Mouse (Mus musculus) hindbrain, embryonic 10.5 days (tissue): ENCODE results near the gene Pkm. TPM values are rescaled to one million over a fixed set of nuclear protein-coding genes. Genes with fewer than 3 reads are reported as not detected.
A peak's percentile ranks its signal among the peaks of the same experiment; 100 is the strongest.

Experiments used
- DNase-seq: peaks from one replicate; pipeline ENCODE4 v3.0.0-alpha.2; 2017; ENCODE audit warnings: low spot score
- H3K27ac ChIP-seq: fragments of 300-500 bp; sonication (generic); 2 replicates; pipeline ENCODE4 v1.5.1; 2016; ENCODE audit warnings: mild to moderate bottlenecking, moderate library complexity
- H3K27me3 ChIP-seq: fragments of 300-500 bp; sonication (generic); 2 replicates; pipeline ENCODE4 v1.6.1; 2016; ENCODE audit warnings: mild to moderate bottlenecking; ENCODE audit not compliant: poor library complexity, insufficient read depth, severe bottlenecking
- H3K36me3 ChIP-seq: fragments of 300-500 bp; sonication (generic); 2 replicates; pipeline ENCODE4 v1.6.1; 2016; ENCODE audit warnings: mild to moderate bottlenecking, moderate library complexity
- H3K4me1 ChIP-seq: fragments of 300-500 bp; sonication (generic); replicated peaks from 2 replicates; pipeline ENCODE4 v1.6.1; 2016; ENCODE audit warnings: mild to moderate bottlenecking
- H3K4me3 ChIP-seq: fragments of 300-500 bp; sonication (generic); 2 replicates; pipeline ENCODE4 v1.5.1; 2016; ENCODE audit warnings: mild to moderate bottlenecking, moderate library complexity
- H3K9me3 ChIP-seq: fragments of 300-500 bp; sonication (generic); 2 replicates; pipeline ENCODE4 v1.6.1; 2016; ENCODE audit warnings: mild to moderate bottlenecking, moderate library complexity
- WGBS: fragments of 180-500 bp; shearing (Covaris S2); methylation state at CpG from one replicate; pipeline ENCODE4 v1.1.7; 2016; 5-methylcytosine and 5-hydroxymethylcytosine counted together
- polyA plus RNA-seq: library from polyadenylated mRNA; unstranded; fragments of >200 nt; fragmentation: Nextera tagmentation; extraction: Ambion mirVana; gene quantifications from 2 replicates; pipeline ENCODE4 v1.2.1, GENCODE M21; 2016

Pkm gene
- polyA plus RNA-seq, 1 experiment from 2014 or later: 2,690 TPM

DNA sequence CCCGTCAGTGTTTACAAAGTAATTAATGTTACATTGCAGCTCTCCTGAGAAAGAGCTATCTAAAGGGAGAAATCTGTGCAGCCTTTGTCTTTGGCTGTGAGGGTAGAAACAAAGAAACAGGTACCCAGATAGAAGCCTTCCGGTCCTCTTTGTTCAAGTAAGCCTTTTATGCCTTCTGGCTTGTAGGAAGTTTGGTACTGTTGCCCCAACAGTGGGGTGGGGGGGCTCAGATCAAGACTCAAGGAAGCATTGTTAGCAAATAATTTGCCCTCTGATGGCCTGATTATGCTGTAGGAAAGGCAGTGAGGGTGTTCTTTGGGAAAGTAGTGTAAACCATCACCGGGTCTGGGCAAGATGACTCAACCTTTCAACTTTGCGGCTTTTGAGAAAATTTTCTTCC is 2.0 kb downstream of the Pkm start:
- DNase-seq: no peak
- Histone ChIP-seq H3K4me1 (peaks cover 60% of the 10 kb centered on the region), H3K4me3 (peak overlapping the region; percentile 95), H3K36me3 (peaks cover 46% of the 10 kb centered on the region), H3K9me3 (no peaks in the 10 kb centered on the region), H3K27me3 (no peaks in the 10 kb centered on the region), H3K27ac (peak overlapping the region; percentile 100)
- 7% methylated on average over 4 of the region's 4 CpGs for WGBS

DNA sequence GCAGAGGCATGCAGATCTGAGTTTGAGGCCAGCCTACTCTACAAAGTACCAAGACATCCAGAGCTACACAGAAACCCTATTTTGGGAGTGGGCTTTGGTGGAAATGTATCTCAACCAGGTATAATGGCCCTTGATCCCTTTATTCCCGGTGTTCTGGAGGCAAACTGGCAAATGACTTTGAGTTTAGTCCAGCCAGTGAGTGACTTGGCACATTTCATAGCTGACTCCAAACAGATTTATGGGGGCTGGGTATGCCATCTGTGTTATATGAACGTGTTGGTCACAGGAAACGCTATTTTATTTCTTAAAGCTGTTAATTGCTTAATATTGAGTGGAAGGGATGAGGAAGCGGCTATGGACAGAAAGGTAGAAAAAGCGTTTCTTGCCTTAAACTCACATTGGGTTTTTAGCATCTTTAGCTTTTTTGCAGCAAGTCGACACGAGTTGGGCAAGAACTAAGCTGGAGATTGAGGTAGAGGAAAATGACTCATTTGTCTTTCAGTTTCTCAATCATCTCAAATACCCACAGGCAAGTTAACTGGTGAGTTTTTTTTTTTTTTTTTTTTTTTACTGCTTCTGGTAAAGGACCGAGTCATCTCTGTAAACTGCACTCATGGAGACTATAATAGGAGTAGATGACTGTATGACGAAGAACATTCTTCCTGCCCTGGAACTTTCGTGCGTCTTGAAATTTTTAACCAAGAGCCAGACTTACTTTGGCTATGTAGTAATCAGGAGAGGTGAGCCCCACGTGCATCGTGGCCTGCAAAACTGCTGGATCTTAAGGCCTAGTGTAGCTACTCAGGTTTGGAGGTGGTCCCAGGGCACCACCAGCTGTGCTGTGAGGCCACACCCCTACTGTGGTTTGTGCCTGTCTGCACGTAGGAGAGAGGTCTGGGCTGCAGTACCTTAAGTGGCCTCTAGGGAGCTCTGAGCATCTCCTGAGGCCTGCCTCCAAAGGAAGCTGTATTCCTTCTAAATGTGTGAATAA is 3.2 kb downstream of the Pkm start:
- H3K27ac ChIP-seq: peak overlapping the region; percentile 100
- peak; percentile 89 for DNase-seq
- no peaks in the 10 kb centered on the region for H3K27me3 ChIP-seq
- H3K4me3 ChIP-seq: peak overlapping the region; percentile 95
- H3K9me3 ChIP-seq: no peaks in the 10 kb centered on the region
- H3K36me3 ChIP-seq: peaks cover 58% of the 10 kb centered on the region
- WGBS: 29% methylated on average over 14 of the region's 14 CpGs
- H3K4me1 ChIP-seq: peaks cover 69% of the 10 kb centered on the region

DNA sequence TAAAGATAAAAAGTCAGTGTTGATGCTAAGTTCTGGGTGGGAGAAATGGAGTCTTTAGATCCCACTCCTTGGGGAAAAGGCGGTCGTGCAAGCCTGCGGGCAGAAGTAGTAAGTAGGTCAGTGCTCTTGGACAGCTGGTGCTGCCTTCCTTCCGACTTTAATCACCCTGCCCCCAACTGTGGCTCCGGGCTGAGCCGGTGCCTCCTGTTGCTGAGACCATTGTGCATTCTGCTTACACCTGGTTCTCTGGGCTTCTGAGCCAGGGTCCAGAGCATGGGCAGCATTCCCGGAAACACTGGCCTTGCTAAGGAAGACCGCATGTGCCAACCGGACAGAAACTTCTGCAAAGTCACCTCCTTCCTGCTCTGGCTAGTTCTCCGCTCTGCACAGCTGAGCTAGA is 4.3 kb downstream of the Pkm start:
- Histone ChIP-seq H3K27me3 (no peaks in the 10 kb centered on the region), H3K36me3 (peaks cover 69% of the 10 kb centered on the region), H3K4me3 (peak overlapping the region; percentile 95), H3K27ac (peak overlapping the region; percentile 100), H3K4me1 (peaks cover 65% of the 10 kb centered on the region), H3K9me3 (no peaks in the 10 kb centered on the region)
- no peak for DNase-seq
- 68% methylated on average over 10 of the region's 10 CpGs for WGBS

DNA sequence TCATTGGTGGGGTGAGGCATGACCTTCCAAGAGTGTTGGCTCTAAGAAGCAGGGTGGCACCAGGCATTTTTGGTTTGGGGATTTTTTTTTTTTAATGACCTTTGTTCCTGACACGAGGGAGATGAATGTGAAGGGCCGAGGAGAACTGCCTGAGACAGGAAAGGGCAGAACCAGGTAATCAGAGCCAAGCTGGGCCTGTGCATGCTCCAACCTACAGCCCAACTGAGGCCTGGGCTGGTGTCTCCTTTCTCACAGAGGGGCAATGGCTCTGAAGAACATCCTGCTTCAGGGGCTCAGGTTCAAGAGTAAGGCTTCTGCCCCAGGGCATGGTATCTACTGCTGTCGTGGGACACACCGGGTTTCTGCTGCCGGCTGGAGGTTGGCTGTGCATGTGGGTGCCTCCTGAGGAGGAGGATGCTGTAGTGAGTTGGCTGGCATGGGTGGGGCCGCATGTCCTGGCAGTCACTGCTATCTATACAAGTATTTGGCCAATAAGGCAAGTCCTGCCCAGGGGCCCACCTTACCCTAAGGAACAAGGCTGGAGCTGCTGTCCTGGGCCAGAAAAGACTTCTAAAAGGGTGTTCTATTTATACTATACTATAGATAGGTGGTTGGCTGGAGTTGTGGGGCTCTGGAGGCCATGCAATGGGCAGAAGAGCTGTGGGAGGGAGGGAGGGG is 5.3 kb downstream of the Pkm start:
- H3K27ac ChIP-seq: peak overlapping the region; percentile 20; the same call in 1 of the 2 replicates
- peaks cover 60% of the 10 kb centered on the region for H3K4me1 ChIP-seq
- WGBS: 67% methylated on average over 6 of the region's 6 CpGs
- peaks cover 79% of the 10 kb centered on the region for H3K36me3 ChIP-seq
- DNase-seq: no peak
- peak overlapping the region; percentile 32 for H3K4me3 ChIP-seq
- no peaks in the 10 kb centered on the region for H3K27me3 ChIP-seq
- H3K9me3 ChIP-seq: no peaks in the 10 kb centered on the region

DNA sequence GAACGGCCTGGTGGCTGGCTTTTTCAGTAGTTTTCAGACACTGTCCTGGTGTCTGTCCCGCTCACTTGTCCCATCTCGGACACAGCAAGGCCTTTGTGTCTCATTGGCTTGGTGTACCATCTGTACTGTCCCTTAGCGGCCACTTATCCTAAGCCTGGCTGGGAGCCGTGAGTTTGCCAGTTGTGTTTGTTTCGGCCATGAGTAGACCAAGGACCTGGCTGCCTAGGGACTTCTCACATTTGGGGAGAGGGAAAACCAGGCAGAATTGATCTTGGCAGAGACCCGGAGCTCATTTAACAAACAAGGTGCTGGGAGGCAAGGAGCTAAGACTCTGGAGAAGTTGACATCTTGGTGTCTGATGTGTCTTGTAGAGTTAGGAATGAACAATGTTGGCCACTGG is 7.1 kb downstream of the Pkm start:
- H3K9me3 ChIP-seq: no peaks in the 10 kb centered on the region
- DNase-seq: no peak
- H3K27me3 ChIP-seq: no peaks in the 10 kb centered on the region
- H3K4me1 ChIP-seq: peaks cover 58% of the 10 kb centered on the region
- H3K4me3 ChIP-seq: no peak overlapping the region
- 89% methylated on average over 7 of the region's 7 CpGs for WGBS
- no peak overlapping the region for H3K27ac ChIP-seq
- H3K36me3 ChIP-seq: peaks cover 97% of the 10 kb centered on the region

DNA sequence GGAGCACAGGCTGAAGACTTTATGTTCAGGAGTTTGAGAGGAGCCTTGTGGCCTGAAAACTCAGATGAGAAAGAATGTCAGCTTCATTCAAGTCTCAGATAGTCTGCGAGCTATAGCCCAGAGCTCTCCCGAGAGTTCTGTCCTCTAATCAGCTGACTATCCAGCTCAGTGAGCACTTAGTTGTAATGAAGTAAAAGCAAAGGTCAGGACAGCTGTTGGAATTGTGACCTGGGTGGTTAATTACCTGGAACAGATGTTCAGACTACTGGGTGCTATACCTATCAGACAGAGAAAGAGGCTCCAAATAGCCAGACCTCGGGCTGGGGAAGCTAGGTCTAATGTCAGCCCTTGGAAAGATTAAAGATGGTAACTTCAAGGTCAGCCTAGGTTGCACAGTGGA is 7.8 kb downstream of the Pkm start:
- H3K27ac ChIP-seq: no peak overlapping the region
- peaks cover 50% of the 10 kb centered on the region for H3K4me1 ChIP-seq
- H3K36me3 ChIP-seq: peaks cover 99% of the 10 kb centered on the region
- no peaks in the 10 kb centered on the region for H3K9me3 ChIP-seq
- no peak for DNase-seq
- no peaks in the 10 kb centered on the region for H3K27me3 ChIP-seq
- no peak overlapping the region for H3K4me3 ChIP-seq
- 72% methylated on average over 3 of the region's 3 CpGs for WGBS

DNA sequence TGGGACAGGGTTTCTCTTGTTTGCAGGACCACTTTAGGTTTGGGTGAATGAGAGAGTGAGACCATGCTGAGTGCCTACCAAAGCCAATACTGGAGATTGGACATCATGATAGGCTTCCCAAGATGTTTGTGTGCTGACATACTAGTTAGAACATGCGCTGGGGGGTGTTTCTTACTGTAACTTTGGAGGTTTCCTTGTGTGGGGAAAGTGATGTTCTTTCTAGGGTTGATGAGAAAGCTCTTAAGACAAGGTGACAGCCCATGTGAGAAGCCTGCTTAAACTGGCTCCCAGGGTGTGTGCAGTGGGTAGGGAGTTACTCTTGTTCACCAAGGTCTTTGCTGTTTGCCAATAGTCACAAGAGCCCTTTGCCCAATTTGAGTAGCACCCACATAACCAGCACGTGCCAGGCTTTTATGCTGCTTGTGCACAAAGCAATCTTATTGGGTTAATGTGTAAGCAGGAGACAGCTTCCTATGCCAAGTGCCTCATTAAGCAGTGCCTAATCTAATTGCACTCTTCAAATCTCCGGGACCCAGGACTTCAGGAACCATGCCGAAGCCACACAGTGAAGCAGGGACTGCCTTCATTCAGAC is 8.6 kb downstream of the Pkm start:
- peaks cover 42% of the 10 kb centered on the region for H3K4me1 ChIP-seq
- no peak overlapping the region for H3K4me3 ChIP-seq
- H3K27ac ChIP-seq: no peak overlapping the region
- DNase-seq: no peak
- H3K9me3 ChIP-seq: no peaks in the 10 kb centered on the region
- 90% methylated on average over 4 of the region's 4 CpGs for WGBS
- H3K36me3 ChIP-seq: peaks cover 99% of the 10 kb centered on the region
- no peaks in the 10 kb centered on the region for H3K27me3 ChIP-seq

DNA sequence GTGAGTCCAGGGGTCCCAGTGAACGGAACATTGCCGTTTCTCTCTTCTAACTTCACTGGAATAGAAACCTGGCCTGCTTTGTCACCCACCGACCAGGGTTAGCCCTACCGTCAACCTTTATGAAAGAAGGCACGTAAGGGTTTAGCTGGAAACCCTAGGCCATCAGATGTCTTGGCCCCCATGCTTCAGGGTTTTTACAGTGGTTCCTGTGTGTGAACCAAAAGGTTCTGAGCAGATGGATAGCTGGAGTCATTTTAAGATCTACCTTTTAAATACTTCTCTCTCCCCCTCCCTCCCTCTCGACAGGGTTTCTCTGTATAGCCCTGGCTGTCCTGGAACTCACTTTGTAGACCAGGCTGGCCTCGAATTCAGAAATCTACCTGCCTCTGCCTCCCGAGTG is 9.8 kb downstream of the Pkm start:
- peaks cover 30% of the 10 kb centered on the region for H3K4me1 ChIP-seq
- 91% methylated on average over 8 of the region's 8 CpGs for WGBS
- H3K27ac ChIP-seq: no peak overlapping the region
- no peaks in the 10 kb centered on the region for H3K27me3 ChIP-seq
- peaks cover 99% of the 10 kb centered on the region for H3K36me3 ChIP-seq
- DNase-seq: no peak
- no peaks in the 10 kb centered on the region for H3K9me3 ChIP-seq
- no peak overlapping the region for H3K4me3 ChIP-seq

DNA sequence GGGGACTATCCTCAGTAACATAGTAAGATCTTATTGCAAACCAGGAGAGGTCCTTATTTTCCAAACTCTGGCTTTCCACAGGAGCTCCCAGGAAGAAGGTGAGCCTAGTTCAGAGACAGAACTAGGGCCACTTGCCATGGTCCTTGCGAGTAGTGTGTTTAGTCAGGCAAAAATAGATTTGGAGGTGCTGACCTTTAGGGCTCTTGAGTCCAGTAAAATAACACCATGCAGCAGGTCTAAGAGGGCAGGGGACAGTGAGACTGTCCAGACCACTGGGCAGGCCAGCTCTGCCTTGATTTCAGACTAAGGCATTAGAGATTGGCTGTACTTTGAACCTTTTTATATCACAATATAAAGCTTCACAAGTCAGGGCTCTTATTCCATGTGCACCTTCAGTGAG is 10.6 kb downstream of the Pkm start:
- no peak for DNase-seq
- H3K9me3 ChIP-seq: no peaks in the 10 kb centered on the region
- no peaks in the 10 kb centered on the region for H3K27me3 ChIP-seq
- H3K4me1 ChIP-seq: peaks cover 22% of the 10 kb centered on the region
- no peak overlapping the region for H3K27ac ChIP-seq
- no peak overlapping the region for H3K4me3 ChIP-seq
- H3K36me3 ChIP-seq: peaks cover 99% of the 10 kb centered on the region
- whole genome bisulfite sequencing: 93% methylated on average over 1 of the region's 1 CpGs

DNA sequence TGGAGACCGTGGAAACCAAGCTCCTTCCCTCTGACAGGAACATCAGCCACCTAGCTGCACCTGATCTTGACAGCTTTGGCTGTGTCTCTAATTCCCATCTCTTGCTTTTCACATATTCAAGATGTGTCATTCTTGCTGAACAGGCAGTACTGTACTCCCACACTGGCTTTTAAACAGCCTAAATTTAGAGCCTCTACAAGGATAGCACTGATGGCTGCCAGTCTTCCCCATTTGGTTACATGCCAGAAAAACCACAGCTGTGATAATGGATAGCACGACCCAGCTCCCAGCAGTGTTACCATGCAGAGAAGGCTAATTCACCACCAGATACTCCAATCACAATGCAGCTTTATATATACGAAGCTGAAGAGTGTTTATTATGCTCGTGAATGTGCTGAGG is 11.1 kb downstream of the Pkm start:
- no peak overlapping the region for H3K4me3 ChIP-seq
- no peaks in the 10 kb centered on the region for H3K27me3 ChIP-seq
- H3K27ac ChIP-seq: no peak overlapping the region
- peaks cover 99% of the 10 kb centered on the region for H3K36me3 ChIP-seq
- 89% methylated on average over 4 of the region's 4 CpGs for WGBS
- H3K4me1 ChIP-seq: peaks cover 17% of the 10 kb centered on the region
- DNase-seq: no peak
- no peaks in the 10 kb centered on the region for H3K9me3 ChIP-seq

DNA sequence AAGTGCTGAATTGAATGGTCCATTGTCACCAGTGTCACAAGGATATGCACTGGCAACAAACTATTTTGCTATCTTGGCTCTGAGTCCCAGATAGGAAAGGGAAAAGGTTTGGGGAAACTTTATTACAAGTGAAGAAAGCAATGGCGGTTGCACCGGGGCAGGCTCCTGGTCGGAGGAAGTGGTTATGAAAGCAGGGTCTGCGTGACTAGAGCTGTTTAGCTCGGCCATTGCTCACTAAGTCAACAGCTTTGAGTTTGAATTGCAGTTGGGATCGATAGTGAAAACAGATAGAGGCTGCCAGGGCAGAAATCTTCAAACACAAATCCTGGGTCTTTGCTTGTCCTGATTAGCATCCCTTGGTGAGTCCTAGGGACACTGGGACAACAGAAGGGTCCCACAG is 11.7 kb downstream of the Pkm start:
- 91% methylated on average over 6 of the region's 6 CpGs for WGBS
- peaks cover 12% of the 10 kb centered on the region; the same call in 1 of the 2 replicates for H3K4me1 ChIP-seq

DNA sequence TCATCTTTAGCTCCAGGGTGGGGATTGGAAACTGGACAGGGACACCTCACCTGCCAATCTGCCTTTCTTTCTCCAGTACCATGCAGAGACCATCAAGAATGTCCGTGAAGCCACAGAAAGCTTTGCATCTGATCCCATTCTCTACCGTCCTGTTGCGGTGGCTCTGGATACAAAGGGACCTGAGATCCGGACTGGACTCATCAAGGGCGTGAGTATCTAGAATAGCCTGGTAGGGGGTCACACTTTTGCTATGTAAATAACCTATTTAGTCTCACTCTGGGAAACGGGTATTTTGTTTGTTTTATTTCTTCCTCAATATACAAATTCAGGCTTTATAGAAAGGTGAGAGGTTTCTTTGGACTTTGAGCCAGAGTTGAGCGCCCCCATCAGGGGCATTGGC is 12.3 kb downstream of the Pkm start:
- WGBS: 81% methylated on average over 7 of the region's 7 CpGs
- DNase-seq: no peak
- peaks cover 6% of the 10 kb centered on the region; the same call in 1 of the 2 replicates for H3K4me1 ChIP-seq
- no peaks in the 10 kb centered on the region for H3K9me3 ChIP-seq
- H3K36me3 ChIP-seq: peaks cover 99% of the 10 kb centered on the region
- no peak overlapping the region for H3K4me3 ChIP-seq
- no peaks in the 10 kb centered on the region for H3K27me3 ChIP-seq
- H3K27ac ChIP-seq: no peak overlapping the region

More for the DNA sequence above, 11.7 kb downstream of the Pkm start:
- H3K4me3 ChIP-seq: no peak overlapping the region
- H3K36me3 ChIP-seq: peaks cover 99% of the 10 kb centered on the region
- DNase-seq: no peak
- no peaks in the 10 kb centered on the region for H3K27me3 ChIP-seq
- no peak overlapping the region for H3K27ac ChIP-seq
- H3K9me3 ChIP-seq: no peaks in the 10 kb centered on the region

DNA sequence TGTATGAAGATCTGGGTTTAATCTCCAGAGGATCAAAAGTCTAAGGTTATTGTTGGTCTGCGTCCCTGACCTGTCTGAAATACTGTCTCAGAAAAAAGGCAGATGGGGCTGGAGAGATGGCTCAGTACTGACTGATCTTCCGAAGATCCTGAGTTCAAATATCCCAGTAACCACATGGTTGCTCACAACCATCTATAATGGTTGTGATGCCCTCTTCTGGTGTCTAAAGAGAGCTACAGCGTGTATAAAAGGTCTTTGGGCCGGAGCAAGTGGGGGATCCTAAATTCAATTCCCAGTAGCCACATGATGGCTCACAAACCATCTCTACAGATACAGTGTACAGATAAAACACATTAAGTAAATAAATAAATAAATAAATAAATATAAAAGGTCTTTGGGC is 13.0 kb downstream of the Pkm start:
- Histone ChIP-seq H3K4me3 (no peak overlapping the region), H3K27ac (no peak overlapping the region), H3K4me1 (no peaks in the 10 kb centered on the region), H3K9me3 (no peaks in the 10 kb centered on the region), H3K27me3 (no peaks in the 10 kb centered on the region), H3K36me3 (peaks cover 99% of the 10 kb centered on the region)
- DNase-seq: no peak
- WGBS: 86% methylated on average over 4 of the region's 4 CpGs
